In the genomic region with DNA sequence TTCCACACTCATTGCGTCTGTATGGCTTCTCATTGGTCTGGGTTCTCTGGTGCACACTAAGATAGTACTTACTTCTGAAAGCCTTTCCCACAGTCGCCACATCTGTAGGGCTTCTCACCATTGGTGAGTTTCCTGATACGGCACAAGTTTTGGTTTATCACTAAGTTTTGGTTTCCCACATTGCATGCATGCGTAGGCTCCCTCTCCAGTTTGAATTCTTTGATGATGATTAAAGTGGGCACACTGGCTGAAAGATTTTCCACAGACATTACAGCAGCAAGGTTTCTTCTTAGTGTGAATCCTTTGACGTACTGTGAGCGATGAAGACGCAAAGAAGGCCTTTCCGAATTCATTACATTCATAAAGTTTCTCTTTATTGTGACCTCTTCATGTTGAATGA, we compare ENCODE assay signal across 23 mouse cellular contexts. TPM values are rescaled to one million over a fixed set of nuclear protein-coding genes. Genes with fewer than 3 reads are reported as not detected.
"Had no signal": no experiment of that assay in that cellular context is flagged by ENCODE, and none has a peak within 500 bp of the region (broad histone marks: within the 10 kb centered on the region; RNA-seq: fewer than 3 reads in every experiment).

TSS of gene Gm10428 (plus strand) at position 321 of the 400 bp plus-strand sequence.

- ATAC-seq: midbrain, embryonic 16.5 days had no signal

- H3K27ac ChIP-seq: midbrain, embryonic 10.5 days; midbrain, embryonic 12.5 days; neural tube, embryonic 12.5 days had no signal

- H3K9ac ChIP-seq: lung, embryonic 14.5 days; midbrain, embryonic 12.5 days; neural tube, embryonic 12.5 days had no signal

- H3K27me3 ChIP-seq: neural tube, embryonic 12.5 days had no signal

- H3K4me2 ChIP-seq: lung, embryonic 14.5 days; midbrain, embryonic 12.5 days; neural tube, embryonic 12.5 days had no signal

- DNase-seq: lung, adult 18-20 months; lung, embryonic 14.5 days; lung, postnatal 10 days; lung, postnatal 4 days; midbrain, embryonic 14.5 days; right cerebral cortex, postnatal 14 days; thymus, adult 18-20 months; thymus, postnatal 14 days; thymus, postnatal 36 days had no signal

- H3K9me3 ChIP-seq: midbrain, embryonic 10.5 days; midbrain, embryonic 12.5 days; neural tube, embryonic 12.5 days had no signal

- H3K36me3 ChIP-seq: midbrain, embryonic 10.5 days; midbrain, embryonic 12.5 days; neural tube, embryonic 12.5 days had no signal

- H3K4me3 ChIP-seq: midbrain, embryonic 10.5 days; midbrain, embryonic 12.5 days; myocyte; neural tube, embryonic 12.5 days had no signal

RNA-seq across cellular contexts. Expression of gene Gm10428, which starts in this region (rescaled TPM):
- total RNA-seq: megakaryocyte, adult 5-6 weeks; megakaryocyte-erythroid progenitor cell, adult 5-6 weeks; neutrophil, adult 5-6 weeks had no signal
- polyA plus RNA-seq: lung, embryonic 14.5 days; lung, embryonic 16.5 days; midbrain, embryonic 10.5 days; midbrain, embryonic 12.5 days; midbrain, embryonic 14.5 days; midbrain, embryonic 16.5 days; myocyte; neural tube, embryonic 12.5 days; neural tube, embryonic 14.5 days; spleen, adult 2 months; stomach, embryonic 14.5 days; stomach, embryonic 16.5 days; thymus, postnatal 0 days had no signal
